ENCODE assay signal across 25 mouse cellular contexts in the genomic region with DNA sequence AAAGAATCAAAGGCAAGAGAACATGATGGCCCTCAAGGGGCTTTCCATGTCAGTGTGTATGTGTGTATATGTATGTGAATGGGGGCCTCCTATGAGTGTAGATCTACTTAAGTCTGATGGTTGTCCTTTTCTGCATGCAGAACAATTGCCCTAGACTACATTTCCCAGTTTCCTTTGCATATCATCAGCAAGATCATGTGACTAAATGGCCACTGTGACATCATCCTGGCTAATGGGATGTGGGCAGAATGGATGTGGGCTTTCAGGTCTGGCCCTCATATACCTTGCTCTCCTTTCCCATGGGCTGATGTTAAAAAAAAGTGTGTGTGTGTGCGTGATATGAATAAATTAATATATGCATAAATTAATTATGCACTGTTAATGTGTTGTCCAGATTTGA. TPM values are rescaled to one million over a fixed set of nuclear protein-coding genes. Genes with fewer than 3 reads are reported as not detected.
A peak's percentile ranks its signal among the peaks of the same experiment; 100 is the strongest.
DNase-seq lines count a peak whose midpoint lies in the region; ATAC-seq and TF ChIP-seq lines count a peak whose summit lies in the region.
"Had no signal": no experiment of that assay in that cellular context is flagged by ENCODE, and none has a peak within 500 bp of the region (broad histone marks: within the 10 kb centered on the region; RNA-seq: fewer than 3 reads in every experiment).

No protein-coding gene starts in this region.

- TF ChIP-seq RAD21 in CH12.LX (IDR thresholded peaks at IDR 0.05; ENCODE audit: low read depth, low read length), result no peak

- WGBS in midbrain, embryonic 14.5 days, result 91% methylated on average over 1 of the region's 1 CpGs
- WGBS in midbrain, embryonic 15.5 days, result 81% methylated on average over 1 of the region's 1 CpGs

- no peak for TF ChIP-seq POLR2A in CH12.LX (IDR thresholded peaks at IDR 0.05; ENCODE audit: low read depth, low read length)

- H3K36me3 ChIP-seq in midbrain, embryonic 14.5 days (ENCODE audit: control insufficient read depth, insufficient read depth, low read length), result no peaks in the 10 kb centered on the region
- H3K36me3 ChIP-seq in midbrain, embryonic 15.5 days (replicated peaks), result no peaks in the 10 kb centered on the region
- no peaks in the 10 kb centered on the region for H3K36me3 ChIP-seq in CH12.LX (replicated peaks in 1 of 2; ENCODE audit: control insufficient read depth in 1 of 2, insufficient read depth in 1 of 2, low read length in 1 of 2)
- H3K36me3 ChIP-seq: embryonic facial prominence, embryonic 12.5 days; forebrain, embryonic 12.5 days; G1E; heart, embryonic 12.5 days; hindbrain, embryonic 12.5 days had no signal

- H3K9me3 ChIP-seq in midbrain, embryonic 14.5 days (ENCODE audit: control insufficient read depth, low read length), result no peaks in the 10 kb centered on the region
- H3K9me3 ChIP-seq in midbrain, embryonic 15.5 days, result no peaks in the 10 kb centered on the region
- H3K9me3 ChIP-seq in CH12.LX (replicated peaks; ENCODE audit: low read length), result peaks cover 4% of the 10 kb centered on the region
- H3K9me3 ChIP-seq: embryonic facial prominence, embryonic 12.5 days; forebrain, embryonic 12.5 days; hindbrain, embryonic 12.5 days had no signal

- intact Hi-C loops in heart, postnatal 36 days (cut with DNase I), result no loop called here

- H3K27me3 ChIP-seq in midbrain, embryonic 14.5 days (ENCODE audit: control insufficient read depth, insufficient read depth, low read length), result no peaks in the 10 kb centered on the region
- no peaks in the 10 kb centered on the region for H3K27me3 ChIP-seq in midbrain, embryonic 15.5 days (replicated peaks)
- peaks cover 5% of the 10 kb centered on the region for H3K27me3 ChIP-seq in CH12.LX (replicated peaks)

- no peak for TF ChIP-seq CTCF in CH12.LX (conservative IDR thresholded peaks at IDR 0.05 in 1 of 2, IDR thresholded peaks at IDR 0.05 in 1 of 2; ENCODE audit: low read depth in 2 of 2, low read length in 2 of 2)

- H3K4me2 ChIP-seq in midbrain, embryonic 14.5 days (ENCODE audit: low read length), result no peak overlapping the region
- no peak overlapping the region for H3K4me2 ChIP-seq in midbrain, embryonic 15.5 days
- H3K4me2 ChIP-seq in CH12.LX (ENCODE audit: insufficient read depth, low read depth, poor library complexity, severe bottlenecking), result no peak overlapping the region
- H3K4me2 ChIP-seq: embryonic facial prominence, embryonic 12.5 days; forebrain, embryonic 12.5 days; heart, embryonic 12.5 days; hindbrain, embryonic 12.5 days had no signal

- ATAC-seq in midbrain, embryonic 14.5 days (ENCODE audit: low FRiP score, low TSS enrichment), result no peak
- ATAC-seq in midbrain, embryonic 15.5 days (replicated peaks), result no peak
- ATAC-seq: forebrain, postnatal 0 days; hindbrain, postnatal 0 days had no signal

- no peak overlapping the region for H3K27ac ChIP-seq in midbrain, embryonic 14.5 days (replicated peaks; ENCODE audit: low read depth, low read length)
- no peak overlapping the region for H3K27ac ChIP-seq in midbrain, embryonic 15.5 days
- H3K27ac ChIP-seq in CH12.LX (ENCODE audit: insufficient read depth, low read depth), result no peak overlapping the region
- H3K27ac ChIP-seq: embryonic facial prominence, embryonic 12.5 days; forebrain, embryonic 12.5 days; hindbrain, embryonic 12.5 days; hindbrain, postnatal 0 days had no signal

- dilution Hi-C loops in CH12.LX (cut with MboI; ENCODE audit: extremely low pct_ligation_motif_present, extremely low pct_unique_long_range_greater_than_20kb, low sequenced_read_pairs), result no loop called here

- in situ Hi-C loops in CH12.LX (cut with MboI; ENCODE audit: low pct_ligation_motif_present, low pct_unique_long_range_greater_than_20kb, low sequenced_read_pairs), result no loop called here

- 0 out of 2 replicates have a peak, but pooled peaks cover 6% of the 10 kb centered on the region for H3K4me1 ChIP-seq in midbrain, embryonic 14.5 days (ENCODE audit: control insufficient read depth, insufficient read depth, low read length)
- peaks cover 8% of the 10 kb centered on the region; the same call in 1 of the 2 replicates for H3K4me1 ChIP-seq in midbrain, embryonic 15.5 days
- no peaks in the 10 kb centered on the region for H3K4me1 ChIP-seq in CH12.LX (ENCODE audit: control insufficient read depth in 1 of 2, insufficient read depth in 2 of 2)

- DNase-seq in heart, adult 11 months, result peak; percentile 58
- DNase-seq in heart, postnatal 36 days, result no peak
- peak; percentile 30 for DNase-seq in midbrain, embryonic 14.5 days
- DNase-seq in CH12.LX (ENCODE audit: extremely low read depth), result no peak
- no peak for DNase-seq in right cerebral cortex, postnatal 10 days (ENCODE audit: low spot score in 2 of 2)
- DNase-seq in kidney, adult 9 months, result no peak
- DNase-seq: adrenal gland, adult 8-10 months; cerebellum, adult 11-12 months; cerebellum, adult 9-10 months; cerebellum, postnatal 25 days; forebrain, postnatal 0 days; gastrocnemius, postnatal 14 days had no signal

- no peak overlapping the region for H3K9ac ChIP-seq in midbrain, embryonic 14.5 days (replicated peaks; ENCODE audit: low read length)
- H3K9ac ChIP-seq in midbrain, embryonic 15.5 days, result no peak overlapping the region
- no peak overlapping the region for H3K9ac ChIP-seq in CH12.LX (ENCODE audit: insufficient read depth, low read depth)
- H3K9ac ChIP-seq: embryonic facial prominence, embryonic 12.5 days; forebrain, embryonic 12.5 days; forebrain, postnatal 0 days; heart, embryonic 12.5 days; hindbrain, embryonic 12.5 days had no signal

- no peaks in the 10 kb centered on the region for H3K79me2 ChIP-seq in CH12.LX (replicated peaks; ENCODE audit: control insufficient read depth, extremely low read depth, insufficient read depth, poor library complexity, severe bottlenecking)

- no peak for TF ChIP-seq EP300 in CH12.LX (IDR thresholded peaks at IDR 0.05; ENCODE audit: low read length)

- H3K4me3 ChIP-seq in midbrain, embryonic 14.5 days (replicated peaks; ENCODE audit: low read depth, low read length), result no peak overlapping the region
- no peak overlapping the region for H3K4me3 ChIP-seq in midbrain, embryonic 15.5 days
- no peak overlapping the region for H3K4me3 ChIP-seq in CH12.LX (replicated peaks in 1 of 3; ENCODE audit: low read depth in 2 of 3, low read length in 2 of 3, poor library complexity in 1 of 3)
- H3K4me3 ChIP-seq: embryonic facial prominence, embryonic 12.5 days; forebrain, embryonic 12.5 days; heart, embryonic 12.5 days; hindbrain, embryonic 12.5 days had no signal

TF ChIP-seq in CH12.LX, 34 proteins besides CTCF, POLR2A, EP300 and RAD21:
- no peak for TF ChIP-seq CHD1 (IDR thresholded peaks at IDR 0.05; ENCODE audit: low read depth, low read length)
- 0 out of 2 replicates have a peak, but pooled peaks have one; percentile 17 for TF ChIP-seq HCFC1 (IDR thresholded peaks at IDR 0.05; ENCODE audit: low read depth, low read length)
- no peak for TF ChIP-seq PAX5 (IDR thresholded peaks at IDR 0.05; ENCODE audit: low read length)

RNA-seq across cellular contexts. Expression of a gene that starts 4.9 kb away (rescaled TPM):
- total RNA-seq in heart, postnatal 36 days (2021), result under 1 TPM; 0.39 to 0.41 TPM
- 71.0 and 75.4 TPM in 2 replicates for polyA plus RNA-seq in midbrain, embryonic 14.5 days (2014; fragmentation: Nextera tagmentation; extraction: Ambion mirVana)
- polyA plus RNA-seq in midbrain, embryonic 15.5 days (2015; fragmentation: Nextera tagmentation; extraction: Ambion mirVana), result 77.3 and 81.8 TPM in 2 replicates
- total RNA-seq in CH12.LX (2012; rRNA removed) (not detected in 2 replicates), CH12.LX (2014; rRNA removed) (not detected in 2 replicates)
- not detected in 2 replicates for polyA plus RNA-seq in CH12.LX (2012; ENCODE audit: insufficient read length, low read depth)
- total RNA-seq: G1E had no signal
- polyA plus RNA-seq: G1E had no signal

RNA-seq across cellular contexts. Expression of a gene that starts 9.8 kb away (rescaled TPM):
- total RNA-seq in heart, postnatal 36 days (2021), result not detected
- polyA plus RNA-seq in midbrain, embryonic 14.5 days (2014; fragmentation: Nextera tagmentation; extraction: Ambion mirVana), result not detected in 2 replicates
- not detected in 2 replicates for polyA plus RNA-seq in midbrain, embryonic 15.5 days (2015; fragmentation: Nextera tagmentation; extraction: Ambion mirVana)
- not detected in 2 replicates for total RNA-seq in CH12.LX (2012; rRNA removed)
- total RNA-seq in CH12.LX (2014; rRNA removed), result not detected in 2 replicates
- not detected in 2 replicates for polyA plus RNA-seq in CH12.LX (2012; ENCODE audit: insufficient read length, low read depth)
- total RNA-seq: adrenal gland, adult 8-10 months; adrenal gland, postnatal 4 days; forebrain, postnatal 0 days; gastrocnemius, adult 18-20 months; gastrocnemius, postnatal 14 days; heart, adult 8-10 months; heart, postnatal 25 days; hindbrain, postnatal 0 days had no signal
- polyA plus RNA-seq: cortical plate, adult 2 months; embryonic facial prominence, embryonic 12.5 days; forebrain, embryonic 12.5 days; forebrain, postnatal 0 days; G1E; heart, embryonic 12.5 days; heart, embryonic 16.5 days; hindbrain, embryonic 12.5 days; hindbrain, postnatal 0 days had no signal

Comparison
In these comparisons a context has a peak if more than half of its experiments do, and no peak if none do; other contexts are left out.
1. DNase-seq: peak in heart, adult 11 months (single experiment) and midbrain, embryonic 14.5 days (single experiment); none in heart, postnatal 36 days (0 of 2), CH12.LX (single experiment), right cerebral cortex, postnatal 10 days (0 of 2) and kidney, adult 9 months (single experiment).
2. RNA of a gene that starts 4.9 kb away (polyA plus RNA-seq): 77.3 to 81.8 TPM in midbrain, embryonic 15.5 days and 71.0 to 75.4 TPM in midbrain, embryonic 14.5 days; not detected in CH12.LX; every median in the first group is over 10 times any median in the second.